Mouse (Mus musculus) midbrain, embryonic 13.5 days (tissue): ENCODE measurements around the gene Tcf7. TPM values are rescaled to one million over a fixed set of nuclear protein-coding genes. Genes with fewer than 3 reads are reported as not detected.

ENCODE experiments used
- polyA plus RNA-seq: library from polyadenylated mRNA; unstranded; fragments of >200 nt; fragmentation: Nextera tagmentation; extraction: Ambion mirVana; gene quantifications from 2 replicates; pipeline ENCODE4 v1.2.1, GENCODE M21; 2015

Gene Tcf7
- polyA plus RNA-seq, 1 experiment from 2014 or later: 4.2 TPM

Other genes with a start within 250 kb of the Tcf7 start
- gene Ppp2ca, start 184.3 kb downstream of the Tcf7 start, polyA plus RNA-seq: 120 and 126 TPM in 2 replicates
- gene Olfr1373, start 137.5 kb downstream of the Tcf7 start, polyA plus RNA-seq: not detected in 2 replicates
- gene Olfr1371, start 69.0 kb downstream of the Tcf7 start, polyA plus RNA-seq: not detected in 2 replicates
- gene Skp1a, start 51.0 kb downstream of the Tcf7 start, polyA plus RNA-seq: 1,061 and 1,143 TPM in 2 replicates
- 268 and 278 TPM in 2 replicates for gene Vdac1, start 77.8 kb upstream of the Tcf7 start, polyA plus RNA-seq
- 127 and 131 TPM in 2 replicates for gene 9530068E07Rik, start 113.4 kb upstream of the Tcf7 start, polyA plus RNA-seq